Mouse (Mus musculus) midbrain, embryonic 14.5 days (tissue): ENCODE measurements around the gene Dhx37. TPM values are rescaled to one million over a fixed set of nuclear protein-coding genes. Genes with fewer than 3 reads are reported as not detected.

ENCODE experiments used
- ATAC-seq: fragments of 200-750 bp; cut with Nextera tagmentation; 2 replicates; pipeline ENCODE4 v1.8.0; 2017; ENCODE audit warnings: moderate number of reproducible peaks, moderate library complexity; ENCODE audit not compliant: low FRiP score, low TSS enrichment
- DNase-seq: peaks from one replicate; pipeline ENCODE4 v3.0.0-alpha.2; 2015
- H3K27ac ChIP-seq: fragments of 300-500 bp; sonication (generic); replicated peaks from 2 replicates; pipeline ENCODE4 v1.5.1; 2014; ENCODE audit warnings: mild to moderate bottlenecking, low read depth, low read length, moderate library complexity
- H3K27me3 ChIP-seq: fragments of 300-500 bp; sonication (generic); 2 replicates; pipeline ENCODE4 v1.6.1; 2014; ENCODE audit warnings: low read length, control low read depth, mixed read lengths; ENCODE audit not compliant: control insufficient read depth, insufficient read depth
- H3K36me3 ChIP-seq: fragments of 300-500 bp; sonication (generic); 2 replicates; pipeline ENCODE4 v1.6.1; 2014; ENCODE audit warnings: low read length, control low read depth; ENCODE audit not compliant: control insufficient read depth, insufficient read depth
- H3K4me1 ChIP-seq: fragments of 300-500 bp; sonication (generic); 2 replicates; pipeline ENCODE4 v1.6.1; 2014; ENCODE audit warnings: mild to moderate bottlenecking, antibody characterized with exemption, low read length, control low read depth; ENCODE audit not compliant: control insufficient read depth, insufficient read depth
- H3K4me2 ChIP-seq: fragments of 300-500 bp; sonication (generic); 2 replicates; pipeline ENCODE4 v1.6.1; 2014; ENCODE audit warnings: mild to moderate bottlenecking, low read length, moderate library complexity
- H3K4me3 ChIP-seq: fragments of 300-500 bp; sonication (generic); replicated peaks from 2 replicates; pipeline ENCODE4 v1.5.1; 2014; ENCODE audit warnings: low read depth, low read length
- H3K9ac ChIP-seq: fragments of 300-500 bp; sonication (generic); replicated peaks from 2 replicates; pipeline ENCODE4 v1.6.1; 2014; ENCODE audit warnings: mild to moderate bottlenecking, low read length, moderate library complexity
- H3K9me3 ChIP-seq: fragments of 300-500 bp; sonication (generic); 2 replicates; pipeline ENCODE4 v1.6.1; 2016; ENCODE audit warnings: low read length, control low read depth, mixed read lengths; ENCODE audit not compliant: control insufficient read depth
- WGBS: fragments of 180-500 bp; shearing (Covaris S2); extraction: QIAGEN DNeasy Blood & Tissue Kit; methylation state at CpG from one replicate; pipeline ENCODE4 v1.1.7; 2014; 5-methylcytosine and 5-hydroxymethylcytosine counted together
- microRNA-seq: library from miRNA; unstranded; fragments of <30 nt; microRNA quantifications from one replicate; pipeline ENCODE4, GENCODE M21; 2016
- polyA plus RNA-seq: library from polyadenylated mRNA; unstranded; fragments of >200 nt; fragmentation: Nextera tagmentation; extraction: Ambion mirVana; gene quantifications from 2 replicates; pipeline ENCODE4 v1.2.1, GENCODE M21; 2014

Gene Dhx37
- polyA plus RNA-seq, 1 experiment from 2014 or later: 9.8 TPM

DNA sequence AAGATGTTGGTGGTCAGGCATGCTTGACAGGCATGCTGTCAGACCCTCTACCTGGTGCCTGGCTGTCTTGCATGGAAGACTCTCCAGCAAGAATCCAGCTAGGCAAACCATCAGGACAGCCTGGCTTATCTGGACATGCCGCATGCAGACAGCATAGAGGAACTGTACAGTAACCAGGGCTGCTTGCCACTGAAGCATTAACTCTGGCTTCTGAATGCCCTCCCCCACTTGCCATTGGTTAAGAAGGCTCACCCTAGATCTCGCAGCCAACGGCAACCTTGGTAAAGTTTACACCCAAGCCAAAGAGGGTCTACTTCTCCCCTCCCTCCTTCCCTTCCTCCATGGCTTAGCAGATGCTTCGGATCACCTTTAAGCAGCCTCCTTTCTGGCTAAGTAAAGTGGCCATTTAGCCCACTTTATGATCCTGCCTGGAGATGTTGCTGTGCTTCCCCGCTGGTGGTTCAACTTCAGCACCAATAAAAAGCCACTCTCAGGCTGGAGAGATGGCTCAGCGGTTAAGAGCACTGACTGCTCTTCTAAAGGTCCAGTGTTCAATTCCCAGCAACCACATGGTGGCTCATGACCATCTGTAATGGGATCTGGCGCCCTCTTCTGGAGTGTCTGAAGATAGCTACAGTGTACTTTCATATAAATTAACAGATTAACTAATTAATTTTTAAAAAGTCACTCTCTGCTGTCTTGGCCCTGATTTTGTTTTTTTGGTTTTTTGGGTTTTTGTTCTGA, 62.8 kb downstream of the Dhx37 start:
- Histone ChIP-seq H3K36me3 (no peaks in the 10 kb centered on the region), H3K4me3 (no peak overlapping the region), H3K9me3 (no peaks in the 10 kb centered on the region), H3K27ac (no peak overlapping the region), H3K4me2 (no peak overlapping the region), H3K9ac (no peak overlapping the region), H3K27me3 (no peaks in the 10 kb centered on the region), H3K4me1 (no peaks in the 10 kb centered on the region)
- 77% methylated on average over 7 of the region's 7 CpGs for WGBS
- ATAC-seq (no peak), DNase-seq (no peak)

DNA sequence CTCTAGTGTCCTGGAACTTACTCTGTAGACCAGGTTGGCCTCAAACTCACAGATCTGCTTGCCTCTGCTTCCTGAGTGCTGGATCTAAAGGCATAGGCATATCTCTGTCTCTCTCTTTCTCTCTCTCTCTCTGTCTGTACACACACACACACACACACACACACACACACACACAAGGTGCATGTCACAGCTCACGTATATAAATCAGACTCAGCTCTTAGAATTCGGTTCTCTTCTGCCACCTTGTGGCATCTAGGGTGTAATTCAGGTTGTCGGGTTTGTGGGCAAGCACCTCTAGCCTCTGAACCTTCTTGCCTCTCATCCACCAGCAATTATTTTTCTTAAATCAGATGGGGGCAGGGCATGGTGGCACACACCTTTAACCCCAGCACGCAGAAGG, 65.4 kb downstream of the Dhx37 start:
- no peaks in the 10 kb centered on the region for H3K4me1 ChIP-seq
- H3K4me2 ChIP-seq: no peak overlapping the region
- H3K27me3 ChIP-seq: no peaks in the 10 kb centered on the region
- under 1% methylated on average over 4 of the region's 4 CpGs for WGBS
- no peak overlapping the region for H3K4me3 ChIP-seq
- no peaks in the 10 kb centered on the region for H3K9me3 ChIP-seq
- H3K9ac ChIP-seq: no peak overlapping the region
- DNase-seq (peak; percentile 88), ATAC-seq (no peak)
- H3K27ac ChIP-seq: no peak overlapping the region
- H3K36me3 ChIP-seq: no peaks in the 10 kb centered on the region

DNA sequence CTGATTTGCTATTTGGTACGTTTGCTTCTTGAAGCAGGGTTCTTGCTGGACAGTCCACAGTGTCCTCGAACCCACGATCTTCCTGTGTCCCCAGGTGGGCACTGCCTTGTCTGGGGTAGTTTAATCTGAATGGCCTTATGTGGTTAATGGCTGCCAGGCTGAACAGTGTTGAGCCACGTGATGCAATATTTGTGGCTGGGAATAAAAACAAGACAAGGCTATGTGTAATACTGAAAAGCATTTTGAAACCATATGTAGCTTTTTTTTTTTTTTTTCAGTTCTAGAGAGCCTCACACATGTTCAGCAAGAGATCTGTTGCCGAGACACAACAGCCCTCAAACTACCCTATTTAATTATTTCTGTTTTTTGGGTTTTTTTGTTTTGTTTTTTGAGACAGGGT, 65.8 kb downstream of the Dhx37 start:
- Histone ChIP-seq H3K4me2 (no peak overlapping the region), H3K9ac (no peak overlapping the region), H3K27ac (no peak overlapping the region), H3K36me3 (no peaks in the 10 kb centered on the region), H3K4me3 (no peak overlapping the region), H3K4me1 (no peaks in the 10 kb centered on the region), H3K9me3 (no peaks in the 10 kb centered on the region), H3K27me3 (no peaks in the 10 kb centered on the region)
- no peak for DNase-seq
- 73% methylated on average over 5 of the region's 5 CpGs for WGBS
- no peak for ATAC-seq

DNA sequence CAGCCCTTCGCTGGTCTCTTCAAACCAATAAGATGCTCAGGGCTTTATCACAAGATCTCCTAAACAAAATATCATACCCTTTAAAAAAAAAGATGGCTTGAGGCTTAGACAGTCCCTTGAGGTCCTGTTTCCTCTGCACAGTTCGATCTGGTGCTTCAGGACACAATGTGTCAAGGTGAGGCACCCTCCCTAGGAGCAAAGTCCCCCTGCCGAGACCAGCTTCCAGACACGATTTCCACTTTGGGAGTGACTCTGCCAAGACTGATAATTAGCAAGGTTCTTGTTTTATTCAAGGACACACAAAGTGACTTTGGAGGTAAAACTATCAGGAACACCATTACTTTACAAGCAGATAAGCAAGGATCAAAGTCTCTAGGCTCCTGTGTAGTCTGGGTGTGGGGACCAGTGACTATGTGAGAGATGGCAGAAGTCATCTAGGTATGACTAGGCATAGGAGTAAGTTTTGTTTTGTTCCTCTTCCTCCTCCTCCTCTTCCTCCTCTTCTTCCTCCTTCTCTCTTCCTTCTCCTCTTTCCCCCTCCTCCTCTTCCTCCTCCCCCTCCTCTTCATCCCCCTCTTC, 69.0 kb downstream of the Dhx37 start:
- ATAC-seq (no peak), DNase-seq (no peak)
- H3K36me3 ChIP-seq: no peaks in the 10 kb centered on the region
- 70% methylated on average over 4 of the region's 4 CpGs for WGBS
- H3K4me1 ChIP-seq: no peaks in the 10 kb centered on the region
- H3K9ac ChIP-seq: no peak overlapping the region
- no peak overlapping the region for H3K4me2 ChIP-seq
- no peak overlapping the region for H3K27ac ChIP-seq
- H3K4me3 ChIP-seq: no peak overlapping the region
- H3K9me3 ChIP-seq: no peaks in the 10 kb centered on the region
- no peaks in the 10 kb centered on the region for H3K27me3 ChIP-seq

DNA sequence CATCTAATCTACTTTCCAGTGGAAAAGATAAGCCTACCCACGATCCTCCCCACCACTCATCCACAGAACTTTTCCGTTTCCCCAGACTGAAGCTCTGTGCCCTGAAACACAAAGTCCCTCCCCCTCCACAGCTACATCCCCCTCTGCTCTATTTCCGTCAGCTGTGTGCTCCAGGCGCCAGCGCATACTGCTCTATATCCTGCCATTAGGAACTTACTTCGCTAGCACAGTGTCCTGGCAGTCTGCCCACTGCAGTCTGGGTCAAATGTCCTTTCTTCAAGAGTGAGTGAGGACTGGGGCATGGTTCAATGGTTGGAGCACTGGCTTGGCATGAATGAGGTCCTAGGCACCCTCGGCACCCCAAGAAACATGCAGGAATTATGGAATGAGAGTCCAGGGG, 70.0 kb downstream of the Dhx37 start:
- Histone ChIP-seq H3K4me2 (no peak overlapping the region), H3K9me3 (no peaks in the 10 kb centered on the region), H3K4me3 (no peak overlapping the region), H3K36me3 (no peaks in the 10 kb centered on the region), H3K27ac (no peak overlapping the region), H3K27me3 (no peaks in the 10 kb centered on the region), H3K9ac (no peak overlapping the region), H3K4me1 (no peaks in the 10 kb centered on the region)
- 82% methylated on average over 7 of the region's 7 CpGs for WGBS
- DNase-seq: no peak
- ATAC-seq: no peak

Small RNA genes lying within 50 kb of the gene (microRNA-seq; reads per million reads assigned to microRNA genes)
- gene Gm27551: not detected

Other genes starting within 250 kb of the Dhx37 start
- gene Scarb1, start 93.0 kb downstream of the Dhx37 start, polyA plus RNA-seq: 22.8 and 26.8 TPM in 2 replicates
- gene Gm10382, start 44.8 kb downstream of the Dhx37 start, polyA plus RNA-seq: 0.42 and 0.58 TPM in 2 replicates
- gene Ubc, start 43.9 kb downstream of the Dhx37 start, polyA plus RNA-seq: 1,251 and 1,332 TPM in 2 replicates
- 26.8 and 37.8 TPM in 2 replicates for gene Bri3bp, start 7.4 kb upstream of the Dhx37 start, polyA plus RNA-seq
- 63.6 and 71.3 TPM in 2 replicates for gene Aacs, start 41.7 kb upstream of the Dhx37 start, polyA plus RNA-seq
- gene Tmem132b, start 97.7 kb upstream of the Dhx37 start, polyA plus RNA-seq: 4.9 and 6.2 TPM in 2 replicates